Mouse (Mus musculus) liver, embryonic 13.5 days (tissue): Measurements from ENCODE around the gene Fbxo2. TPM values are rescaled to one million over a fixed set of nuclear protein-coding genes. Genes with fewer than 3 reads are reported as not detected.

Source experiments
- ATAC-seq: fragments of 200-750 bp; cut with Nextera tagmentation; 2 replicates; pipeline ENCODE4 v1.8.0; 2017; ENCODE audit warnings: low read depth, mild to moderate bottlenecking, moderate number of reproducible peaks, moderate library complexity
- DNase-seq: peaks from one replicate; pipeline ENCODE4 v3.0.0; 2022
- H3K27ac ChIP-seq: fragments of 300-500 bp; sonication (generic); 2 replicates; pipeline ENCODE4 v1.5.1; 2015; ENCODE audit warnings: moderate library complexity, mild to moderate bottlenecking, inconsistent platforms
- H3K27me3 ChIP-seq: fragments of 300-500 bp; sonication (generic); 2 replicates; pipeline ENCODE4 v1.6.1; 2015; ENCODE audit warnings: mild to moderate bottlenecking, inconsistent platforms
- H3K36me3 ChIP-seq: fragments of 300-500 bp; sonication (generic); 2 replicates; pipeline ENCODE4 v1.6.1; 2015; ENCODE audit warnings: mild to moderate bottlenecking, inconsistent platforms
- H3K4me1 ChIP-seq: fragments of 300-500 bp; sonication (generic); replicated peaks from 2 replicates; pipeline ENCODE4 v1.6.1; 2015; ENCODE audit warnings: inconsistent platforms
- H3K4me2 ChIP-seq: fragments of 300-500 bp; sonication (generic); 2 replicates; pipeline ENCODE4 v1.6.1; 2015; ENCODE audit warnings: inconsistent platforms, mild to moderate bottlenecking, moderate library complexity
- H3K4me3 ChIP-seq: fragments of 300-500 bp; sonication (generic); replicated peaks from 2 replicates; pipeline ENCODE4 v1.5.1; 2015; ENCODE audit warnings: mild to moderate bottlenecking, inconsistent platforms
- H3K9ac ChIP-seq: fragments of 300-500 bp; sonication (generic); 2 replicates; pipeline ENCODE4 v1.6.1; 2015; ENCODE audit warnings: mild to moderate bottlenecking, inconsistent platforms
- H3K9me3 ChIP-seq: fragments of 300-500 bp; sonication (generic); replicated peaks from 2 replicates; pipeline ENCODE4 v1.6.1; 2016; ENCODE audit warnings: inconsistent platforms
- WGBS: fragments of 180-500 bp; shearing (Covaris S2); methylation state at CpG from one replicate; pipeline ENCODE4 v1.1.7; 2015; ENCODE audit not compliant: insufficient replicate concordance; 5-methylcytosine and 5-hydroxymethylcytosine counted together
- polyA plus RNA-seq: library from polyadenylated mRNA; unstranded; fragments of >200 nt; fragmentation: Nextera tagmentation; extraction: Ambion mirVana; gene quantifications from 2 replicates; pipeline ENCODE4 v1.2.1, GENCODE M21; 2015

The Fbxo2 gene
- polyA plus RNA-seq, 1 experiment from 2014 or later: 0.22 TPM

DNA sequence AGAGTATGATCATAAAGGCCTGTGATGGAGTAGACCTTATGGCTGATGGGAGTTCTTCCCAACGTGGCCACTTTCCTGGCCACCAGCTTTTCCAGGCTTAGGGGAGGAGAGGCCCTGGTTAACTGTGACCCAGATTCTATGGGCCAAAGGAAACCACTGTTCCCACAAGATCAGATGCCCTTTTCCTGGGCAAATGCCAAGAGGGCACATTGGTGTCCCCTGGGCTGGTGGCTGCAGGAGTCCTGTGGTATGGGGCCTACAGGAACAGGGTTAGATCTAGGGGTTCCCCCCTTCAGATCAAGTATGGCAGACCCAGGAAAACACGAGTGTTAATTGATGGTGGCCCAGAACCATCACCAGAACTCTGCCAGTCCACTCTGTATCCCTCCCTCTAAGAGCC lies 12.7 kb upstream of the Fbxo2 start:
- Histone ChIP-seq H3K27ac (no peak overlapping the region), H3K9ac (no peak overlapping the region), H3K36me3 (peaks cover 18% of the 10 kb centered on the region), H3K27me3 (no peaks in the 10 kb centered on the region; the same call in 1 of the 2 replicates), H3K4me2 (no peak overlapping the region), H3K4me1 (peaks cover 34% of the 10 kb centered on the region), H3K9me3 (no peaks in the 10 kb centered on the region), H3K4me3 (no peak overlapping the region)
- 63% methylated on average over 2 of the region's 2 CpGs for WGBS
- ATAC-seq (no peak), DNase-seq (no peak)

DNA sequence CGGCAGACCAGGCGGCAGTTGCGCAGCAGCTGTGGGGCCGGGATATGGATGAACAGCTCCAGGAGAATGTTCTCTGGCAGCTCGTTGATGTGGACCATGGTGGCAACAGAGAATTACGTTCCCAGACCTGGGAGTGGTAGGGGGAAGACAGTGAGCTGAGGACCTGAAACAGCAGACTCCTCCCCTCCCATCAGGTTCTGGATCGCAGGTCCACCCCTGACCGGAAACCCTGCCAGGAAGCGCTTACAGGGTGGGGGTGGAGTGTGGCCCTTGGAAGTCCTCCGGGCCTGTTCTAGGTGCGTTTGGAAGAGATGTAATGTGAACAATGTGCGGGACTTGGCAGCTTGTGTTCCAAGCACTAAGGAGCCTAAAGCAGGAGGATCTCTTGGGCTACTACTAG lies 10.9 kb upstream of the Fbxo2 start:
- no peaks in the 10 kb centered on the region for H3K27me3 ChIP-seq
- no peak overlapping the region for H3K27ac ChIP-seq
- H3K36me3 ChIP-seq: peaks cover 18% of the 10 kb centered on the region
- H3K4me3 ChIP-seq: no peak overlapping the region
- ATAC-seq: no peak
- peak overlapping the region; percentile 21; the same call in 1 of the 2 replicates for H3K4me2 ChIP-seq
- H3K9me3 ChIP-seq: no peaks in the 10 kb centered on the region
- H3K4me1 ChIP-seq: peaks cover 34% of the 10 kb centered on the region
- DNase-seq: no peak
- 39% methylated on average over 12 of the region's 12 CpGs for WGBS
- no peak overlapping the region for H3K9ac ChIP-seq

DNA sequence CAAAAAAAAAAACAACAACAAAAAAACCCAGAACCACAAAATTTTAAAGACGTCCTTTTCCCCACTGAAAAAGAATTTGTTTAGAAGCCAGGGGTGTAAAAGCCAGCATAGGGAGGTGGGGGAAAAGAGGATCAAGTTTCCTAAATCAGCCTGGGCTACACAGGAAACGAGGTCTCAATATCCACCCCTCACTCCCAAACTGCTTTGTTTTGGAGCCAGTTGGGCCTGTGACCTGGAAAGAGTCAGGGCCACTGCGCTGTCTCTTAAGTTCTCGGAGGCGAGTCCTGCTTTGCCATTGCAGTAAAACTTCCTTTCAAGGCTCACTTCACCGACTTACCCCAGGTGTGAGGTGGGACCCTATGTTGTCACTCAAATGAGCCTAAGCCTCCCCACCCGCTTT lies 10.2 kb upstream of the Fbxo2 start:
- Histone ChIP-seq H3K27me3 (no peaks in the 10 kb centered on the region), H3K4me3 (peak overlapping the region; percentile 72), H3K9ac (peak overlapping the region; percentile 14; the same call in 1 of the 2 replicates), H3K27ac (peak overlapping the region; percentile 81), H3K4me1 (peaks cover 34% of the 10 kb centered on the region), H3K36me3 (peaks cover 14% of the 10 kb centered on the region), H3K4me2 (peak overlapping the region; percentile 98), H3K9me3 (no peaks in the 10 kb centered on the region)
- ATAC-seq (no peak), DNase-seq (no peak)
- 49% methylated on average over 7 of the region's 7 CpGs for WGBS

DNA sequence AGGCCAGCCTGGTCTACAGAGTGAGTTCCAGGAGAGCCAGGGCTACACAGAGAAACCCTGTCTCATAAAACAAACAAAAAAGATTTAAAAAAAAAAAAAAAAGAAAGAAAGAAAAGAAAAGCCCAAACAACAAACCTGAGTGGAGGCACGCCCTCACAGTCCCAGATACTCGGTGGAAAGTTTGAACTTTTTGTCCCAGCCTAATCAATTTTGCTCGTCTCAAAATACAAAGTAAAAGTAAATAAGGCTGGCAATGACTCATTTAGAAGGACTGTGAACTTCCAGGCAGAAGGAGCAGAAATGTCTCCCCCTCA lies 9.5 kb upstream of the Fbxo2 start:
- 15% methylated on average over 3 of the region's 3 CpGs for WGBS
- peak overlapping the region; percentile 81 for H3K27ac ChIP-seq

DNA sequence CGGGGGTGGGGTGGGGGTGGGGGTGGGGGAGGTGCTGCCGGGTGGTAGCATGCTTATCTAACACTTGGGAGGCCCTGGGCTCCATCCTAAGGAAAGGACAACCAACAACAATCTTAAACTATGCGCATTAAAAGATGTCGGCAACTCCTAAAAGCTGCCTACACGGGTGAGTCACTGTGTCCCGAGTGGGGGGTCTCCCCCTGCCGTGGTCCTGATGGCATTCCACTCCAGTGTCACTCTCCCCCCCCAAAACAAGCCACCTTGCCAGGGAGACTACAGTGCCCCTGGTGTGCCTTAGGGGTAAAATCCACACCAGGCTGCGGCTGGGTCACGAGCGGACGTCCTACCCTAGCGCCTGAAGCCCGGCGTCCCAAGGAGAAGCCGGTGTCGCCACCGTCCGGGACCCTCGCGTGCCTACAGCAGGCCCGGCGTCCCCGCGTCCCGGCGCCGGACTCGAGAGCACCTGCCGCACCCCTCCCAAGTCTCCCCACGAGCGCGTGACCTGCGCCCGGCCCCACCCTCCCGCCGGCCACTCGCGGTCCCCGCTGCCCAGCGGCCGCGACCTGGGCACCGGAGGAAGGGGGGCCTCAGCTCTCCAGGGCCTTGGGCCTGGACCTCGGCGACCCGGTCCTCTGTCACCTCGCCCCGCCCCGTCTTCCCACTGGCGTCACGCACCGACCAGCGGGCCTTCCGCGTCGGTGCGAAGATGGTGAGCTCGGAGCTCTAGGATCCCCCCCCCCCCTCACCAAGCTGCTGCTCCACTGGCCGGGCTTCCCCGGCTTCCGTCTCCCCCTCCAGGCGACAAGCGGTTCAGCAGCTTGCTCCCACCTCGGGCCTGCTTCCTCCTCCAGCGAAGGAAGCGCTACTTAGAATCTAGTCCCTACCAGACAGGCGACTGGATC lies 8.9 kb upstream of the Fbxo2 start, which contains the start of gene Fbxo6:
Gene Fbxo6, minus strand, starts transcription at position 874 of the 902 bp plus-strand sequence.
- DNase-seq: peak; percentile 80
- Histone ChIP-seq H3K27me3 (no peaks in the 10 kb centered on the region), H3K36me3 (peaks cover 3% of the 10 kb centered on the region; the same call in 1 of the 2 replicates), H3K9ac (peak within 1 kb of the TSS; percentile 84), H3K4me2 (peak within 1 kb of the TSS; percentile 98), H3K27ac (peak within 1 kb of the TSS; percentile 81), H3K4me1 (peaks cover 39% of the 10 kb centered on the region), H3K4me3 (peak within 1 kb of the TSS; percentile 72), H3K9me3 (no peaks in the 10 kb centered on the region)
- WGBS: under 1% methylated on average over 66 of the region's 67 CpGs
- peak; percentile 86 for ATAC-seq

More for the DNA sequence above, 9.5 kb upstream of the Fbxo2 start:
- ATAC-seq: no peak
- Histone ChIP-seq H3K4me1 (peaks cover 34% of the 10 kb centered on the region), H3K36me3 (peaks cover 8% of the 10 kb centered on the region), H3K9ac (peak overlapping the region; percentile 84), H3K27me3 (no peaks in the 10 kb centered on the region), H3K9me3 (no peaks in the 10 kb centered on the region), H3K4me2 (peak overlapping the region; percentile 98), H3K4me3 (peak overlapping the region; percentile 72)
- no peak for DNase-seq

DNA sequence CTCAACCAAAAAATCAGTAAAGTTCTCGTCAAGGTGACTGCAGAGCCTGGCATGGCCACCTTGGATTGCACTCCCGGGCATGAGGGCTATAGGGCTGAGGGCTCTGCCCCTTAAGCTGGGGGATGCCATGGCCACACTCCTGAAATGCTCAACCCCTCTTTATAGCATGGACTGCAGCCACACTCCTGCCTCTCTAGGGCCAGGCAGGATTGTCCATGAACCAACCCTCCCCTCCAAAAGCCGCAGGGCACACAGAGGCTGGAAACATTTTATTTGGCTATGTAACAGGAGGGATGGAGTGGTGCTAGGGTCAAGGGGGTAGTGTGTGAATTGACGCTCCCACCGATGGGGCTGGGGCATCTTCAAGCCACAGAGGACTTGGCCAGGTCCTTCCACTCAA lies 7.9 kb upstream of the Fbxo2 start:
- peaks cover 3% of the 10 kb centered on the region; the same call in 1 of the 2 replicates for H3K36me3 ChIP-seq
- H3K9ac ChIP-seq: no peak overlapping the region
- H3K4me2 ChIP-seq: peak overlapping the region; percentile 98; the same call in 1 of the 2 replicates
- ATAC-seq: no peak
- no peak overlapping the region for H3K27ac ChIP-seq
- H3K9me3 ChIP-seq: no peaks in the 10 kb centered on the region
- no peaks in the 10 kb centered on the region for H3K27me3 ChIP-seq
- 79% methylated on average over 5 of the region's 5 CpGs for WGBS
- no peak for DNase-seq
- H3K4me3 ChIP-seq: no peak overlapping the region
- H3K4me1 ChIP-seq: peaks cover 39% of the 10 kb centered on the region

DNA sequence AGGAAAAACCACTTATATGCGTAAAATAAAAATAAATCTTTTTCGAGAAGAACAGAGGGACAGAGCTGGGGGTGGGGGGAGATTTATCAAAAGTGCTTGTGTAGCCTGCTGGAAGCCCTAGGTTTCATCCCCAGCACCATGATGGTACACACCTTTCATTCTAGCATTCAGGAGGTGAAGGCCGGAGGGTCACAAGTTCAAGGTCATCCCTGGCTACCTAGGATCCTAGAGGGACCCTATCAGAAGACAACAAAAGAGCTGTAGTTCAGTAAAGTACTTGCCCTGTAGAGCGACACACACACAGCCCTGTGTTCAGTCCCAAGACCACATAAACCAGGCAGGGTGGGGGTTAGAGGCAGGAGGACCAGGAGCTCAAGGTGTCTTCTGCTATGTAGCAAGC lies 6.4 kb upstream of the Fbxo2 start:
- Histone ChIP-seq H3K27me3 (peaks cover 11% of the 10 kb centered on the region), H3K4me2 (no peak overlapping the region), H3K36me3 (no peaks in the 10 kb centered on the region), H3K9me3 (no peaks in the 10 kb centered on the region), H3K9ac (no peak overlapping the region), H3K4me3 (no peak overlapping the region), H3K4me1 (peaks cover 48% of the 10 kb centered on the region), H3K27ac (no peak overlapping the region)
- DNase-seq (no peak), ATAC-seq (no peak)
- 75% methylated on average over 4 of the region's 4 CpGs for WGBS

DNA sequence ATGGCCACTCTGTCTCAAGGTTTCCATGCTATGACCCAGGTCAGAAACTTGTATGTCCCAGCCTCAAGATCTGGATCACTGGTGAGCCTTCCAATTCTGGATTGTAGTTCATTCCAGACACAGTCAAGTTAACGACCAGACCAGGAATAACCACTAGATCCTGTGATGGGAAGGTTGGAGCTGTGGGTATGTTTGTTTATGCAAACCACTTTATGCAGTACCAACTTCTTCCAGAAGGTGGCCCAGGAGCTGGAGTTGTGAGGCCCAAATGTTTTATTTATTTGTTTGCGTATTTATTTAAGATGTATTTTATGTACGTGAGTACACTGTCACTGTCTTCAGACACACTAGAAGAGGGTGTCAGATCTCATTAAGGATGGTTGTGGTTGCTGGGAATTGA lies 5.4 kb upstream of the Fbxo2 start:
- 45% methylated on average over 3 of the region's 3 CpGs for WGBS
- DNase-seq (no peak), ATAC-seq (no peak)
- Histone ChIP-seq H3K36me3 (no peaks in the 10 kb centered on the region), H3K9me3 (no peaks in the 10 kb centered on the region), H3K4me1 (peaks cover 49% of the 10 kb centered on the region), H3K4me2 (no peak overlapping the region), H3K9ac (no peak overlapping the region), H3K27me3 (peaks cover 20% of the 10 kb centered on the region), H3K27ac (no peak overlapping the region), H3K4me3 (no peak overlapping the region)

DNA sequence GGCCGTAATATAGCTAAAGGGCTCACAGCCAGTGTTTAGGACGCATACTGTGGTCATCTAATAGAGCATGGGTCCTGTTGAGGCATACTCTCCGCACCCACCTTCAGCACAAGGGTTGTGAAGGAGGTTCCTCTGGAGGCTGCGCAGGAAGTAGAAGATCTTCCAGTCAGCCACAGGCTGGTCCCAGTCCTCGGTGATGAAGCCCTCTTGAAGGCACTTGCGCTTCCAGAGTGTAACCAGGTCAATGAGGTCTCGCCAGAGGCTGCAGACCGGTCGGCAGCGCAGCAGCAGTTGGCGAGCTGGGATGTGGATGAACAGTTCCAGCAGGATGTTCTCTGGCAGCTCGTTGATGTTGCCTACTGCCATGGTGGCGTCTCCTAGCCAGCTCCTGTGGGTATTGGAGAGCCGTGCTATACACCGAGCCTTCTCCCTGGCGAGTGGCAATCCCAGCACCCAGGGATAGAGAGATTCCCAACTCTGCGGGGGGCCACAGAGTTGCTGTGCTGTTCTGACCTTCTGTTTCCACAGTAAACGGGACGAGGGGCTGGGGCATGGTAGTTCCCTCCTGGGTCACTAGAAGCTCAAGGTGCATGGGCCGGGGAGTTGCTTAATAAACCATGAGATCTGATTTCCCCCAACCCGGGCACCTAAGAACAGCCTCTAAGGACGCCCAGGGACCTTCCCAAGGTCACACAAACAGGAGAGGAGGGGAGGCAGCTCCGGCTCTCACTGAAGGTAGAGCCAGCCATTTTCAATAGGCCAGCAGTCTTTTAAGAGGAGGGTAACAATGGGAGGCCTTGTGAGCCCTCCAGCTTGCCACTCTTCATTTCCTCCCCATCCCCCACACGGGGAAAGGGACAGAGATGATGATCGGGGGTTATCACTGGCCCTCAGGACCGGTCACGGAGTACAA lies 1.7 kb upstream of the Fbxo2 start:
- no peak overlapping the region for H3K27ac ChIP-seq
- H3K4me2 ChIP-seq: peak overlapping the region; percentile 97
- H3K36me3 ChIP-seq: no peaks in the 10 kb centered on the region
- peak overlapping the region; percentile 76 for H3K9ac ChIP-seq
- H3K4me3 ChIP-seq: peak overlapping the region; percentile 67
- peaks cover 35% of the 10 kb centered on the region for H3K4me1 ChIP-seq
- ATAC-seq (no peak), DNase-seq (no peak)
- 47% methylated on average over 27 of the region's 27 CpGs for WGBS
- peaks cover 57% of the 10 kb centered on the region for H3K27me3 ChIP-seq
- no peaks in the 10 kb centered on the region for H3K9me3 ChIP-seq

DNA sequence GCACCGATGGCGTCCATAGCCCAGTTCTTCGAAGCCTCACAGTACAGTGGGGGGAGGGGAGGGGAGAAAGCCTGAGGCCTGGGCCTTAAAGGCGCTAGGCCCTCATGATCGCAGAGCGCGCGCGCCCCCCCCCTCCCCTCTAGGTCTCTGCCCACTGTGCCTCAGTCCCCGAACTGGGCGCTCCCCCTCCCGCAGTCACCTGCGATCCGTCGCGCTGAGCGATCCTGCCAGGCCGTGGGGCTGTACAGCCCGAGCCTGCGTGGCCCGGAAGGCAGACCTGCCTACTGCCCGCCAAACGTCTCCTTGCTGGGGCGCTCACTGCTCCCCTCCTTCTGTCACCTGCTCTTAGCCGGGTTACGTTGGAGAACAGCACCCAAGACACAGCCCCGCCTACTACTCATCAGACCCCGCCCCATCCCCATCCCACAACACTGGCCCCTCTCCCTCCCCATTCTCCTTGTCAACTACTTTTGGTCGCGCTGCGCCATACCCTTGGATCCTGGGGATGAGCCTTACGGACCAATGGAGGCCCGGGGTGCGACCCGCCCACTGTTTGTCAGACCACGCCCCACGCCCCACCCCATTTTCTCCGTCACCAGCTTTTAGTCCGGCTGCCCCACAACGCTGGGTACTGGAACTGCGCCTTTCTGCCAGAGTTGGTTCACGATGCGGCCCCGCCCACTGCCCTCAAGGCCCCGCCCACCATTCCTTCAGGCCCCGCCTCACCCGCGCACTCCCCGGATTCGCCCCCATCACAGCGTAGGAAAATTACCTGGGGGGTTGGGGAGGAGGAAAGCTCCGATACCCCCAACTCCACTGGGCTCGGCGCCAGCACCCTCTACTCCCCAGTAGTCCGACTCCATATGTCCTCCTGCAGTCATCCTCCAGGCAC lies 631 bp upstream of the Fbxo2 start:
- Histone ChIP-seq H3K4me1 (peaks cover 45% of the 10 kb centered on the region), H3K9ac (peak overlapping the region; percentile 76), H3K27ac (no peak overlapping the region), H3K4me3 (peak overlapping the region; percentile 67), H3K36me3 (no peaks in the 10 kb centered on the region), H3K9me3 (no peaks in the 10 kb centered on the region), H3K4me2 (peak overlapping the region; percentile 97), H3K27me3 (peaks cover 68% of the 10 kb centered on the region)
- 0% methylated on average over 50 of the region's 55 CpGs for WGBS
- DNase-seq (peak; percentile 84), ATAC-seq (peak; percentile 88)
